Mouse (Mus musculus): ENCODE data around the gene Car12. TPM values are rescaled to one million over a fixed set of nuclear protein-coding genes. Genes with fewer than 3 reads are reported as not detected.

Gene Car12
- polyA plus RNA-seq, 1 experiment = 0.74 TPM

DNA sequence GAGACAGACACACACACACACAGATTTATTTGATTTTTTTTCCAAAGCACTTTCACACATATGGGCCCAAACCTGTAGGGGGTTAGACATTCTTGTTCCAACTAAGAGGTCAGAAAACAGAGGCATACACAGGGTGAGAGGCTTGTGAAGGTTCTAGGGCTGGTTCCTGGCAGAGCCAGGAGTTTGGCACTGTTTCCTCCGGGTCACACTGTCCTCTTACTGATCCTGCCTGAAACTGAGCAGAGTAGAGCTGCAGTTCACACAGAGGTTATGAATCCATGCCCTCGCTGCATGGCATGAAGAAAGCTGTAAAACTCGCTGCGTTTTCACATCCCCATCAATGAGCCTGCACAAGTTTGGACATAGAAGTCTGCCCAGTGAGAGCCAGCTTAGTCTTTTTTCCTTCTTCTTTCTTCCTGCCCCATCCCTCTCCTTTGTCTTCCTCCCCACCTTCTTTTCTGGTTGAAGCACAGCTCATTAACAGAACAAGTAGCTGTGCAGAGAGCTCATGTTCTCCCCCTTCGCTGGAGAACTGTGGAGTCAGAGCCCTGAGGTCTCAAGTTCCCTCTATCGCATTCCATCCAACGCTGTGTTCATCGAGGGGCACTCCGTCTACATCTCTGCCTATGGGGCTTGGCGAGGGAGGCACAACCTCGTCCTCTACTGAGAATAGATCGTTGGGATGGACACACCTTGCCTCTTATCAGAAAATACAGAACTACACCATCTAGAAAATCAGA, 4.5 kb upstream of the Car12 start:
- DNase-seq (ENCODE audit: low read depth in 1 of 2, low spot score in 2 of 2) = no peak
- no peaks in the 10 kb centered on the region for H3K27me3 ChIP-seq (ENCODE audit: control insufficient read depth, insufficient read depth, low read length)
- H3K4me1 ChIP-seq (ENCODE audit: control insufficient read depth, insufficient read depth, insufficient read length) = 0 out of 2 replicates have a peak, but pooled peaks cover 4% of the 10 kb centered on the region
- H3K27ac ChIP-seq (ENCODE audit: insufficient read depth, low read length) = no peak overlapping the region
- no peak overlapping the region for H3K4me3 ChIP-seq (ENCODE audit: extremely low read depth, insufficient read depth, insufficient read length)
- H3K36me3 ChIP-seq (ENCODE audit: control insufficient read depth, insufficient read depth, low read length) = no peaks in the 10 kb centered on the region
- TF ChIP-seq CTCF (IDR thresholded peaks at IDR 0.05; ENCODE audit: extremely low read depth, insufficient read depth, insufficient read length, insufficient replicate concordance) = no peak
- no peak for TF ChIP-seq POLR2A (IDR thresholded peaks at IDR 0.05; ENCODE audit: low read depth, low read length)
- 82% methylated on average over 12 of the region's 12 CpGs for WGBS

DNA sequence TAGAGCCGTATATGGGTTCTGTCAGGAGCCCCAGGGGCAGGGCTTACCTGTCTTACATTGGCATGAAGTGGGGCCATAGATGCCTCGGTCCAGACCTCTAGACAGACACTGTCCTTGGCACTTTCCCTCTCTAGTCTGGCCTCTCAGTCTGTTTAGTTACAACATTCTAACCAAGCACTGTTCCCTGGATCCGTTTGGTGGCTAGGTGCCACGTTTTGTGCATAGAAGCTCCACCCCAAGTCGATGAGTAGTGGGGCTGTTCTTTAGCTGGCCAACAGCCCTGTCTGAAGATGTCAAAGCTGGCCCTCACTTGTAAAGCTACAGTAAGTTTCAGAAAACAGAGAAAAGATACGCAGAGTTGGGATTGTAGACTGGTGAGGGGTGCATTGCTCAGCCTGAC, 2.9 kb upstream of the Car12 start:
- 0 out of 2 replicates have a peak, but pooled peaks cover 4% of the 10 kb centered on the region for H3K4me1 ChIP-seq (ENCODE audit: control insufficient read depth, insufficient read depth, insufficient read length)
- H3K27me3 ChIP-seq (ENCODE audit: control insufficient read depth, insufficient read depth, low read length) = no peaks in the 10 kb centered on the region
- 77% methylated on average over 6 of the region's 6 CpGs for WGBS
- H3K36me3 ChIP-seq (ENCODE audit: control insufficient read depth, insufficient read depth, low read length) = no peaks in the 10 kb centered on the region
- no peak overlapping the region for H3K27ac ChIP-seq (ENCODE audit: insufficient read depth, low read length)
- no peak overlapping the region for H3K4me3 ChIP-seq (ENCODE audit: extremely low read depth, insufficient read depth, insufficient read length)
- DNase-seq (ENCODE audit: low read depth in 1 of 2, low spot score in 2 of 2) = no peak
- TF ChIP-seq CTCF (IDR thresholded peaks at IDR 0.05; ENCODE audit: extremely low read depth, insufficient read depth, insufficient read length, insufficient replicate concordance) (no peak), POLR2A (IDR thresholded peaks at IDR 0.05; ENCODE audit: low read depth, low read length) (no peak)

DNA sequence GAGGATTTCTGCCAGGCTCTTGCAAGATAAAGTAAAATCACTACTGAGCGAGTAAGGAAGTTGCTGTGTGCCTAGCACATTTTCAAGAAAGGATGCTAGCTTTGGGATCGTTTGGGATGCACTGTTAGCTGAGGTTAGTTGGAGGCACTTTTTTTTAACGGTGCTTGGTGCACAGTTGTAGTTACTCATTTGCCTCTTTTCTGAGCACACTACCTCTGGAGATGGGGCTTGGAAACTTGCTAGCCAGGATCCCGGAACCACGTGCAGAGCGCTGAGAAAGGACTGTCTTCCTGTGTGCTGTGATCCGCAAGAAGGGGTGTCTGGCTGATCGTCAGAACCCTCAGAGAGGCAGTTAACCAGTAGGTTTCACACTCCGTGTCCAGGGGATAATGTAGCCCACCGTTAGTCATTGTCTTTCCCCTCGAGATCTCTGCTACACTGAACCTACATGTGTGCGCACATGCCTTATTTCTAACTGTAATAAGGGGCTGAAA, 583 bp downstream of the Car12 start:
- 14% methylated on average over 12 of the region's 12 CpGs for WGBS
- no peak for DNase-seq (ENCODE audit: low read depth in 1 of 2, low spot score in 2 of 2)
- no peak for TF ChIP-seq CTCF (IDR thresholded peaks at IDR 0.05; ENCODE audit: extremely low read depth, insufficient read depth, insufficient read length, insufficient replicate concordance)
- no peak for TF ChIP-seq POLR2A (IDR thresholded peaks at IDR 0.05; ENCODE audit: low read depth, low read length)
- Histone ChIP-seq H3K36me3 (ENCODE audit: control insufficient read depth, insufficient read depth, low read length) (no peaks in the 10 kb centered on the region), H3K27me3 (ENCODE audit: control insufficient read depth, insufficient read depth, low read length) (no peaks in the 10 kb centered on the region), H3K27ac (ENCODE audit: insufficient read depth, low read length) (no peak overlapping the region), H3K4me1 (ENCODE audit: control insufficient read depth, insufficient read depth, insufficient read length) (0 out of 2 replicates have a peak, but pooled peaks cover 4% of the 10 kb centered on the region), H3K4me3 (ENCODE audit: extremely low read depth, insufficient read depth, insufficient read length) (no peak overlapping the region; the same call in 1 of the 2 replicates)

DNA sequence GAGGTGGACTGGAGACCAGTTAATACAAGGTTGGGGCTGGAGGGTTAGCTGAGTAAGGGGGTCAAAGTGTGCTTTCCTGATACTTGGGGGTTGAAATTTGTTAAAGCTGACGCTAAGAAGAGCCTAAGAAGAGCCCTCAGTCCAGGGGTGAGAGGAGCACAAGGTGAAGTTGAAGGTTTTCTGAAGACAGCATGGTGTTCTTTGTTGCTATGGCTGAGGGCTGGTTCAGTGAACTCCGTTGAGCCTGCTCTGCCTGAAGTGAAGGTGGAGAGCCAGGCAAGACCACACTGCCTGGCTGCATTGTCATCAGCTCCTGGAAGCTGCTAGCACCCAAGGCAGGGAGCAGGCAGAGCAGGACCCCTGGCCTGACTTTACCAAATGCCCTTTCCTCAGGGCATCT, 1.9 kb downstream of the Car12 start:
- DNase-seq (ENCODE audit: low read depth in 1 of 2, low spot score in 2 of 2) = no peak
- Histone ChIP-seq H3K36me3 (ENCODE audit: control insufficient read depth, insufficient read depth, low read length) (no peaks in the 10 kb centered on the region), H3K27me3 (ENCODE audit: control insufficient read depth, insufficient read depth, low read length) (no peaks in the 10 kb centered on the region), H3K27ac (ENCODE audit: insufficient read depth, low read length) (no peak overlapping the region), H3K4me1 (ENCODE audit: control insufficient read depth, insufficient read depth, insufficient read length) (0 out of 2 replicates have a peak, but pooled peaks cover 4% of the 10 kb centered on the region), H3K4me3 (ENCODE audit: extremely low read depth, insufficient read depth, insufficient read length) (no peak overlapping the region)
- WGBS = 84% methylated on average over 2 of the region's 2 CpGs
- TF ChIP-seq POLR2A (IDR thresholded peaks at IDR 0.05; ENCODE audit: low read depth, low read length) (no peak), CTCF (IDR thresholded peaks at IDR 0.05; ENCODE audit: extremely low read depth, insufficient read depth, insufficient read length, insufficient replicate concordance) (no peak)

DNA sequence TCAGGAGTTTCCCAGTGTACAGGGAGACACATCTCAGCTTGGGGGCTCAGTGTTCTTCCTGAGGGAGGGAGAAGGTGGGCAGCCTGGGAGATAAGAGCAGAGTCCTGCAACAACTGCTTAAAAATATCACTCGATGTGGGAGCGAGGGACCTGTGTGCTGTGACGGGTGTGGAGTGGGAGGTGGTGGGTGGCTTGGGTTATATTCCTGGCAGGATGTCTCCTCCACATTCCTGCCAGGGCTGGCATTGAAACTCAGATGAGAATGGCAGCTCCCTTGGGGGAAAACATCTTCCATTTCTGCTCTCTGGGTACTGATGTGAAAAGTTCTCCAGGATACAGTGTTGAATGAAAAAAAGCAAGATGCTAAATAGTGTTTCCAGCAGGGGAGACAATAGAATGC, 3.0 kb downstream of the Car12 start:
- no peak for DNase-seq (ENCODE audit: low read depth in 1 of 2, low spot score in 2 of 2)
- no peak overlapping the region for H3K27ac ChIP-seq (ENCODE audit: insufficient read depth, low read length)
- no peaks in the 10 kb centered on the region for H3K27me3 ChIP-seq (ENCODE audit: control insufficient read depth, insufficient read depth, low read length)
- no peak overlapping the region for H3K4me3 ChIP-seq (ENCODE audit: extremely low read depth, insufficient read depth, insufficient read length)
- TF ChIP-seq CTCF (IDR thresholded peaks at IDR 0.05; ENCODE audit: extremely low read depth, insufficient read depth, insufficient read length, insufficient replicate concordance) (no peak), POLR2A (IDR thresholded peaks at IDR 0.05; ENCODE audit: low read depth, low read length) (no peak)
- WGBS = 88% methylated on average over 3 of the region's 3 CpGs
- H3K4me1 ChIP-seq (ENCODE audit: control insufficient read depth, insufficient read depth, insufficient read length) = 0 out of 2 replicates have a peak, but pooled peaks cover 4% of the 10 kb centered on the region
- no peaks in the 10 kb centered on the region for H3K36me3 ChIP-seq (ENCODE audit: control insufficient read depth, insufficient read depth, low read length)

GRCm38 (mm10) chr9:66720686-66721450, 7.4 kb downstream of the Car12 start:
- DNase-seq (ENCODE audit: low read depth in 1 of 2, low spot score in 2 of 2) = no peak
- 52% methylated on average over 8 of the region's 8 CpGs for WGBS
- no peaks in the 10 kb centered on the region for H3K27me3 ChIP-seq (ENCODE audit: control insufficient read depth, insufficient read depth, low read length)
- no peak for TF ChIP-seq POLR2A (IDR thresholded peaks at IDR 0.05; ENCODE audit: low read depth, low read length)
- TF ChIP-seq CTCF (IDR thresholded peaks at IDR 0.05; ENCODE audit: extremely low read depth, insufficient read depth, insufficient read length, insufficient replicate concordance) = no peak
- no peaks in the 10 kb centered on the region for H3K36me3 ChIP-seq (ENCODE audit: control insufficient read depth, insufficient read depth, low read length)
- H3K4me3 ChIP-seq (ENCODE audit: extremely low read depth, insufficient read depth, insufficient read length) = no peak overlapping the region
- H3K4me1 ChIP-seq (ENCODE audit: control insufficient read depth, insufficient read depth, insufficient read length) = no peaks in the 10 kb centered on the region
- H3K27ac ChIP-seq (ENCODE audit: insufficient read depth, low read length) = no peak overlapping the region
